Mouse (Mus musculus): Measurements from ENCODE around the gene 4930595M18Rik. TPM values are rescaled to one million over a fixed set of nuclear protein-coding genes. Genes with fewer than 3 reads are reported as not detected.

The 4930595M18Rik gene
- polyA plus RNA-seq (2014; fragmentation: Illumina TruSeq; extraction: RNeasy Lipid Tissue Mini Kit (QIAGEN cat#74804); ENCODE audit: low read depth, low replicate concordance), result 36.4 TPM

DNA sequence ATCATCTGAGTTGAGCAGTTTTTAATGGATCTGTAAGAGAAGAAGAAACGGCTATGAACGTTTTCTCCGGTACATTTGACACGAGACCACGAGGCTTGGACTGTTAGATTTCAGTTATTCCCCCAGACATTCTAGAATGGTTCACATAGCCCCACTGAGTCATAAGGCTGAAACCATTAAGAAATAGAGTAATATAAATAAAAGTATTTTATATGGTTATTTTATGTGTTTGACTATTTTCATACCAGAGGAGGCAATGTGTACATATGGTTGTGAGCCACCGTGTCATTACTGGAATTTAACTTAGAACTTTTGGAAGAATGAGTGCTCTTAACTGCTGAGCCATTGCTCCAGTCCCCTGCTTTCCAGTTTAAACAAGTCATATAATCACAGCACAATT, at the start of gene 4930595M18Rik:
Gene 4930595M18Rik, minus strand, starts transcription at position 101 of the 400 bp plus-strand sequence.

